Mouse (Mus musculus) right cerebral cortex, adult 2 months (tissue): Measurements from ENCODE around the gene Prdx4.
A peak's percentile ranks its signal among the peaks of the same experiment; 100 is the strongest.
"Not testable (repeated sequence)": the region's sequence is repeated elsewhere in the genome, so short reads cannot be mapped to it uniquely, and the experiment has no call there.

ENCODE experiments used
- DNase-seq, 2 experiments: peaks; one replicate each; pipeline ENCODE4 v3.0.0; 2021 to 2022; ENCODE audit warnings: low spot score in 2 of 2

The Prdx4 gene

GRCm38 (mm10) chrX:155340654-155341053 lies at the start of gene Prdx4:
Prdx4 (minus strand) TSS chrX:155340754.
- no peak for DNase-seq

GRCm38 (mm10) chrX:155376538-155376937 lies 36.0 kb upstream of the Prdx4 start:
- DNase-seq: peak; percentile 9 to 15

GRCm38 (mm10) chrX:155375458-155375857 lies 34.9 kb upstream of the Prdx4 start:
- DNase-seq: no peak

GRCm38 (mm10) chrX:155370110-155370509 lies 29.6 kb upstream of the Prdx4 start:
- DNase-seq: not testable (repeated sequence)

GRCm38 (mm10) chrX:155365095-155365494 lies 24.5 kb upstream of the Prdx4 start:
- DNase-seq: no peak

GRCm38 (mm10) chrX:155346249-155346648 lies 5.7 kb upstream of the Prdx4 start:
- DNase-seq: no peak

GRCm38 (mm10) chrX:155337905-155338721 lies 2.4 kb downstream of the Prdx4 start:
- peak; percentile 63 to 74 for DNase-seq

- no peak for DNase-seq
These were observed 3.0 kb downstream of the Prdx4 start for GRCm38 (mm10) chrX:155337567-155337904.

GRCm38 (mm10) chrX:155318005-155318404 lies 22.5 kb downstream of the Prdx4 start:
- DNase-seq: peak; percentile 15 to 43

GRCm38 (mm10) chrX:155306390-155306789 lies 34.2 kb downstream of the Prdx4 start:
- no peak for DNase-seq

GRCm38 (mm10) chrX:155280427-155281044 lies 60.0 kb downstream of the Prdx4 start:
- DNase-seq: no peak

- no peak for DNase-seq
These were observed 62.1 kb downstream of the Prdx4 start for GRCm38 (mm10) chrX:155278483-155278882.
